Mouse (Mus musculus) olfactory bulb, adult 2 months (tissue): ENCODE measurements at regions not wholly inside any gene's neighbourhood (a gene's known extent, or its start where the extent isn't known, plus 50 kb on each side); places are given as distances from the start of the nearest gene placed in this dataset.

Experiments
- CTCF ChIP-seq: fragments of 200-500 bp; IDR thresholded peaks from 2 replicates; pipeline ENCODE4 v1.5.1; 2012; ENCODE audit warnings: low read depth, mild to moderate bottlenecking, low read length, moderate library complexity; ENCODE audit not compliant: insufficient read depth
- POLR2A ChIP-seq: fragments of 200-500 bp; IDR thresholded peaks from 2 replicates; pipeline ENCODE4 v1.6.1; 2012; ENCODE audit warnings: mild to moderate bottlenecking, low read depth, low read length, moderate library complexity; ENCODE audit not compliant: insufficient read depth

GRCm38 (mm10) chr5:77481811-77482210, 74.0 kb upstream of the Igfbp7 start:
- TF ChIP-seq CTCF (no peak), POLR2A (no peak)
